Mouse (Mus musculus) small intestine, adult 2 months (tissue): ENCODE results near the gene Inca1.

Source experiments
- CTCF ChIP-seq: fragments of 200-500 bp; IDR thresholded peaks from 2 replicates; pipeline ENCODE4 v1.5.1; 2012; ENCODE audit warnings: low read depth, mild to moderate bottlenecking, control low read depth, inconsistent platforms, low read length, moderate library complexity, mixed read lengths; ENCODE audit not compliant: insufficient replicate concordance, insufficient read length; ENCODE audit errors: extremely low read depth
- POLR2A ChIP-seq: fragments of 200-500 bp; IDR thresholded peaks from 2 replicates; pipeline ENCODE4 v1.6.1; 2012; ENCODE audit warnings: low read depth, mild to moderate bottlenecking, control low read depth, inconsistent platforms, low read length, moderate library complexity

DNA sequence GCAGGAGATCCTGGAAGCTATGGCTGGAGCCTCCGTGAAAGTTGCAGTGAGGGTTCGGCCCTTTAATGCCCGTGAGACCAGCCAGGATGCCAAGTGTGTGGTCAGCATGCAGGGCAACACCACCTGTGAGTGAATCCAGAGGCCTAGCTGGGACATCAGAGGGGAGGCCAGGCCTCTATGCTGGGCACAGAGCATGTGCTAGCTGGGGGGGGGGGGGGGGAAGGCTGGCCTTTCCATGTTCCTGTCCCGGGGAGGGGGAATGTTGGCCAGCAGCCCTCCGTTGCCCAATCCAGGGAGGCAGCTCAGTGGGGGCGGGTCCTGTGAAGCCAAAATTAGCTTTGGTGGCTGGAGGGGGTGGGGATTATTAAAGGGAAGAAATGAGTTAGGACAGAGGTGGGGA lies 2.8 kb upstream of the Inca1 start:
- TF ChIP-seq CTCF = no peak
- TF ChIP-seq POLR2A = no peak
